Mouse (Mus musculus): ENCODE results near the gene Myom3.
"Not testable (repeated sequence)": the region's sequence is repeated elsewhere in the genome, so short reads cannot be mapped to it uniquely, and the experiment has no call there.

Myom3 gene

GRCm38 (mm10) chr4:135759356-135759976 is at the start of gene Myom3:
Gene Myom3, plus strand, starts transcription at chr4:135759715.
- no peak for DNase-seq (ENCODE audit: low read depth)

GRCm38 (mm10) chr4:135710392-135710791 is 49.1 kb upstream of the Myom3 start:
- DNase-seq (ENCODE audit: low read depth): no peak

DNA sequence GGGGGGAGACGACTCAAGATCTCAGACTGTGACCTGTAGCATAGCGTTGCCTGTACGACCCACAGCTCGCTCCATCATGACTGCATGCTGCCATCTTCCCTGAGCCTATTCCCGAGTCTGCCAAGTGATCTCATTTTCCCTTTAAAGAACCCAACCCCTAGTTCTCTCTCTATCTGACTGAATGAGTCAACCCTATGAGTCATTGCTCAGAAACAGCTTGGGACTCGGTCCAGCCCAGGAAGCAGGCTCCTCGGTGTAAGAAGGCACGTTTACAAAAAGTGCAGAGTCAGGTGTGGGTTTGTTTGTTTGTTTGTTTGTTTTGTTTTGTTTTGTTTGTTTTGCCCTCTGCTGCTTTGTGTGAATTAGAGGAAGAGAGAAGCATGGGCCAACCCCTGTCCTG is 44.7 kb upstream of the Myom3 start:
- DNase-seq (ENCODE audit: low read depth): peak; percentile 9

- not testable (repeated sequence) for DNase-seq (ENCODE audit: low read depth)
Observed at GRCm38 (mm10) chr4:135716438-135716837, 43.1 kb upstream of the Myom3 start.

DNA sequence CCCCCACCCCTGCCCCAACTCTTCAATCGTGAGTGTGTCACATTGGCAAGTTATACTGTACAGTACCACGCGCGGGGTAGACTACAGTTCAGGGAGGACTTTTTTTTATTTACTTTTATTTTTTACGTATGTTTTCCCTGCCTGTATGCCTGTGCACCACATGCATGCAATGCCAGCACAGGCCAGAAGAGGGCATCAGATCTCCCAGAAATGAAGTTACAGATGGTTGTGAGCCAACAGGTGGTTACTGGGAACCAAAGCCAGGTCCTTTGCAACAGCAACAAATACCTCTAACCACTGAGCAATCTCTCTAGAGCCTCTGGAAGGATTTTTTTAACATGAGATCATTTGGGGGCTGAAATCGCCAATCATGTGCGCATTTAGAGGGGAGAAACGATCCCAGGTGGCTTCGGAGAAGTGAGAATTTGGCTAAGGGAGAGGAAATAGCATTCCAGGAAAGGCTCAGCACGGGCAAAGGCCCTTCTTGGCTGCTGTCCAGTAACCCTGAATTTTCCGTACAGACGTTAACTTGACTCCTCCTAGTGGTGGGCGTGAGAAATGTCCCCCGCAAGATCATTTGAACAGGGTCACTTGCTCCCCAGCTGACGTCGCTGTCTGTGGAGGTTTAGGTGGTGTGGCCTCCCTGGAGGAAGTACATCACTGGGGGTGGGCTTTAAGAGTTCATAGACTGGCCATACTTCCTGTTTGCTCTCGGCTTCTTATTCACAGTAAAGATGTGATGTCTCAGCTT is 36.8 kb upstream of the Myom3 start:
- DNase-seq (ENCODE audit: low read depth): no peak

GRCm38 (mm10) chr4:135726416-135726815 is 33.1 kb upstream of the Myom3 start:
- no peak for DNase-seq (ENCODE audit: low read depth)

GRCm38 (mm10) chr4:135727817-135728216 is 31.7 kb upstream of the Myom3 start, which contains the start of gene Il22ra1:
Gene Il22ra1, plus strand, starts transcription at chr4:135728172.
- DNase-seq (ENCODE audit: low read depth): no peak

- DNase-seq (ENCODE audit: low read depth): no peak
Observed at GRCm38 (mm10) chr4:135730204-135730603, 29.3 kb upstream of the Myom3 start.

DNA sequence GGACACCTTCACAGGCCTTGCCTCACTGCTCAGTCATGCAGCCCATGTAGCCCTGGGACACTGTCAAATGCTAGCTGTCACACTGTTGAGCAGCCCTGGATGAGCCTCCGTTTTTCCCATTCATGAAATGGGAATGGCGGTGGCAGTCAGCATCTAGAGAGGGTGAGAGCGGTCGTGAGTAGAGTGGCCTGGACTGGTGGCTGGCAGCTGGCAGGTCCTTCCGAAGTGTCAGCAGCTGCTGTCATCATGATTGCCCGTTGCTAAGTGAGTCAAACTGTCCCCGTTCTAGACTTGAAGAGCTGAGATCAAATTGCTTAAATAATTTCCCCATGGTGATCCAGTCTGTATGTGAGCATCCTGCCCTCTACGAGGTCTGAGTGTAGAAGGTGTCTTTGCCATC is 28.6 kb upstream of the Myom3 start:
- no peak for DNase-seq (ENCODE audit: low read depth)

- DNase-seq (ENCODE audit: low read depth): no peak
Observed at GRCm38 (mm10) chr4:135733901-135734300, 25.6 kb upstream of the Myom3 start.

DNA sequence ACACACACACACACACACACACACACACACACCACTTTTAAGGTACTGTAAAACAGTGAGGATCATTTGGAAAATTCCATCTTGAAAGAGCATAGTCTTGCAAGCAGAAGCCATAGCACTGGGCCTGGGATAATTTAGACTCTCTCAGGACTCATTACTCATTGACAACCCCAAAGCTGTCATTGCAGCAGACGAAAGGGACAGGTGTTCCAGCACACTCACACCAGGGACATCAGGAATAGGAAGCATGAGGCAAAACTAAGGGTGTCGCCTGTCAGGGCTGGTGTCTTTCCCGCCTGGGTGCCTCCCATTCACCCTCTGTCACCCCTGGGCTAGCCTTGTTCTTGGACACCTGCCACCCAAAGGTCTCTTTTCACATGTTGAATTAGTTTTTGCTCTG is 22.6 kb upstream of the Myom3 start:
- no peak for DNase-seq (ENCODE audit: low read depth)

DNA sequence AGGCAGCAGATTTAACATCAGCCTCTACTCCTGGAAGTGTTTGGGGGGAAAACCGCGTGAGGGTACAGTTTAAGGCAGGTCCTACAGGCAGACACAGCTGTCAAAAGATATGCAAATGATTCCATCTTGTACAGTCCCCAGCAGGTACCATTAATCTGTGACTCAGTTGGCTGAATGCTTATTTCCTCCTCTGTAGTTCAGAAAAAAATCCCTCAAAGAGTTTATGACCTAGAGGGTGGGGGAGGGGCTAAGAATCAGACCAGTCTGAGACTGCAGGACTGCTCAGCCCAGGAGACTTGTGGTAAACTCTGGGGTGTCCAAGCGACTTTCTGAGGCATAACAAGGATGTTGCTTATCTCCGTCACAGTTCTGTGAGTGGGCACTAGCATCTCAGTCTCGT is 21.3 kb upstream of the Myom3 start:
- DNase-seq (ENCODE audit: low read depth): no peak

DNA sequence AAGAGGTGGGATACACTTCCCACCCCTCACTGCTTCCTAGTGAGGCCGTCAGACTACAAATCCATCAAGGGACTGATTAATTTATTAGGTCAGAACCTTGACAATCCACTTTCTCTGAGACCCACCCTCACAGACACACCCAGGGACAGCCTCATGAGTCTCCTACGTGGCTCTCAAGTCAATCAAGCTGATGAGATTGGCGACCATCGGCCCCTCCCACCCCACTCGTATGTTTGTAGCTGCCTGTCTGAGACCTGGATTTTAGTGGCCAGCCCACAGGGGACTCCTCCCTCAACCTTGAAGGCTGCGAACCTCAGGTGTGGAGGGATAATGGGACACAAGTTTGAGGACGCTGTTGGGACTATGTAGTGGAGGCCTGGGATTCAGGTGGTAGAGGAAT is 20.4 kb upstream of the Myom3 start:
- DNase-seq (ENCODE audit: low read depth): no peak

GRCm38 (mm10) chr4:135739672-135740071 is 19.8 kb upstream of the Myom3 start:
- no peak for DNase-seq (ENCODE audit: low read depth)

DNA sequence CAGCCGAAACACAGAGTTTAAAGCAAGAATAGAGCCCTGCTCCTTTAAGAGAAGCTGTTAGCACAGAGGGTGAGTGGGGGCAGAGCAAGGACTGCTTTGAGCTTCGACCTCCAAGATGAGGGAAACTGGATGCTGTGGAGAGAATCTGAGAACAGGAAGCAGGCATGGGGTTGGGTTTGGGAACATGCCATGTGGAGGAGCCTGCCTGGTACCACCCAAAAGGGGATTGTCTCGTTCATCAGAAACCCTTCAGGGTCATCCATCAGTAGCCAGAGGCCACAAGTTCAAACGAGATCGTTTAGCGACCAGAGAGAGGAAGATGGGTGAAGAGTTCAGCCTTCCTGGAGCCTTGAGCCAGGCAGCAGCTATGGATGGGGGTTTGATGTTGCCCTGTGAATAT is 16.0 kb upstream of the Myom3 start:
- no peak for DNase-seq (ENCODE audit: low read depth)

GRCm38 (mm10) chr4:135744726-135745448 is 14.6 kb upstream of the Myom3 start:
- DNase-seq (ENCODE audit: low read depth): no peak

GRCm38 (mm10) chr4:135745613-135746012 is 13.9 kb upstream of the Myom3 start:
- DNase-seq (ENCODE audit: low read depth): no peak

DNA sequence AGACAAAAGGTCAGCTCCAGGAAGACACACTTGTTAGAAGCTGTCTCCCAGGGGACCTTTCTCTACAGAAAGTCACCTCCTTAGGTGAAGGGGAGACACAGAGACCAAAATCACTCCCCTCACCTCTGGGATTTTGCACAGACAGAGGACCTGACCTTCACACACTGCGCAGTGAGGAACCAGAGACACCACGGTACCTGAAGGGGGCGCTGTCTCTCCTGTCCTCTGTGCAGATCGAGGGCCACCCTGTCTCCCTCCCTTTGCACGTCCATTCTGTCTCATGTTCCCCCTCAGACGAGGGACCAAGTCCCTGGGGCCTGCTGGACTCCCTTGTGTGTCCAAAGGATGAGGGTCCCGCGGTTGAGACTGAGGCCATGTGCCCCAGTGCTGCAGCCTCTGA is 8.6 kb upstream of the Myom3 start:
- DNase-seq (ENCODE audit: low read depth): no peak

DNA sequence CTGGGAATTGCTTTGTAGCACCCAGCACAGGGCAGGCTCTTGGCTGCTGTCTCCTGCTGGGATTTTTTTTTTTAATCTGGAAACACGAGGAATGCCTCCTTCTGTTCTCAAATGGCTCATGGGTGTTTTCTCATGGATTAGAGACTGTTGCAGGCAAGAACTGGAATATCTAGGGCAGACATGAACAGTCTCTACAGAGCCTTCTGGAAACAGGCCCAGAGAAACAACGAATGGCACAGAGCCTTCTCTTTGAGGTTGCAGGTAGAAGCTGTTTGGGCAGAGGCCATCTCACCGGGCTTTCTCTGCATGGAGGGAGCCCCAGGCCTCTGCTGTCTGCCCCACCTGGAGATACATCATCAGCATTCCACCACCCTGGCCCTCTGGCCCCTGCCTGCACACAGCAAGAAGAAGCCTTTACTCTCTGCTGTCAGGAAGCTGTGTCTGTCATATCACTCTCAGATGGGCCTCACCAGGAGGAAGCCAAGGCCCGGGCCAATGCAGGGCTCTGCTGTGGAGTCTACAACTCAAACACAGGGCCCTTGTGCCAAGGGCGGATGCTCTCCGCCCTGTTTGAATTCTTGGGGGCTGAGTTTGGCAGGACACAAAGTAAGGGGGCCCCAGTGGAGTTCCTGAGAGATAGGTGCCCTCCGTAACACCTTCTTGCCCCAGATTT is 7.3 kb upstream of the Myom3 start:
- no peak for DNase-seq (ENCODE audit: low read depth)

- no peak for DNase-seq (ENCODE audit: low read depth)
Observed at GRCm38 (mm10) chr4:135752779-135753164, 6.7 kb upstream of the Myom3 start.

GRCm38 (mm10) chr4:135758331-135758730 is 1.2 kb upstream of the Myom3 start:
- DNase-seq (ENCODE audit: low read depth): no peak

GRCm38 (mm10) chr4:135758825-135759224 is 690 bp upstream of the Myom3 start:
- no peak for DNase-seq (ENCODE audit: low read depth)

GRCm38 (mm10) chr4:135761048-135761447 is 1.5 kb downstream of the Myom3 start:
- no peak for DNase-seq (ENCODE audit: low read depth)
